Mouse (Mus musculus): ENCODE data around the gene Hspb7. TPM values are rescaled to one million over a fixed set of nuclear protein-coding genes. Genes with fewer than 3 reads are reported as not detected.
A peak's percentile ranks its signal among the peaks of the same experiment; 100 is the strongest.

The Hspb7 gene
- polyA plus RNA-seq, 1 experiment from 2014 or later: 0.41 TPM

DNA sequence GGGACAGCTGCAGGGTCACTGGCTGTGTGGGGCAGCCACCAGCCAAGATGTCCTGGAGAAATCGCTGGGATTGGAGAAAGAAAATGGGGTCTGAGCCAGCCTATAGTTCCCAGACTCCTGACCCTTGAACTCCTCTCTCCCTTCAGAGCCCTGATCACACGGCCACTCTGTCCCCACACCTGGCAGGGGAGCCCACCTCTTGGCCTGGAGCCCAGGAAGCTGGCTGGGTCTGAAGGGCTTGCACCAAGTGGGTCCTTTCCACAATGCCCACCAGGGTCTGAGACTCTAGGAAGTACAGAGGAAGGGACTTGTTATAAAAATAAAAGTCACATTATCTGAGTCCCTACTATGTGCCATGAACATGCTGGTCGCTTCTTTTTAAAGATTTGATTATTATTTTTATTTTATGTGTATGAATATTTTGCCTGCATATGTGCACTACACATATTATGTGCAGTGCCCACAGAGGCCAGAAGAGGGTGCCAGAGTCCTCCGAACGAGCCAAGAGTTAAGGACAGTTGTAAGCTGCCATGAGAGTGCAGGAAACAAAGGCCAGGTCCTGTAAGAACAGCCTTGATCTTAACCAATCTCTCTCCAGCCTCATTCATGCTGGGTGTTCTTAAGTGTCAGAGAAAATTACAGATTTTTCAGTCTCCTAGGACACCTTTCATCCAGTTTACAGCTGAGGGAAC, 33.3 kb upstream of the Hspb7 start:
- Histone ChIP-seq H3K27ac (no peak overlapping the region), H3K4me1 (replicated peaks; ENCODE audit: insufficient read depth, low read length) (peaks cover 5% of the 10 kb centered on the region; the same call in 1 of the 2 replicates), H3K9me3 (replicated peaks; ENCODE audit: low read length) (no peaks in the 10 kb centered on the region), H3K9ac (ENCODE audit: low read depth, low read length) (no peak overlapping the region), H3K4me2 (ENCODE audit: low read length) (no peak overlapping the region), H3K4me3 (replicated peaks; ENCODE audit: low read depth, low read length) (no peak overlapping the region), H3K36me3 (ENCODE audit: insufficient read depth, low read length) (no peaks in the 10 kb centered on the region), H3K27me3 (ENCODE audit: insufficient read depth, low read length) (0 out of 2 replicates have a peak, but pooled peaks cover 6% of the 10 kb centered on the region)
- 19% methylated on average over 5 of the region's 5 CpGs for WGBS
- ATAC-seq (replicated peaks; ENCODE audit: low FRiP score, low read depth): no peak
- peak; percentile 96 for TF ChIP-seq CTCF (IDR thresholded peaks at IDR 0.05; ENCODE audit: low read depth)
- peak; percentile 78 for DNase-seq (ENCODE audit: low spot score)

DNA sequence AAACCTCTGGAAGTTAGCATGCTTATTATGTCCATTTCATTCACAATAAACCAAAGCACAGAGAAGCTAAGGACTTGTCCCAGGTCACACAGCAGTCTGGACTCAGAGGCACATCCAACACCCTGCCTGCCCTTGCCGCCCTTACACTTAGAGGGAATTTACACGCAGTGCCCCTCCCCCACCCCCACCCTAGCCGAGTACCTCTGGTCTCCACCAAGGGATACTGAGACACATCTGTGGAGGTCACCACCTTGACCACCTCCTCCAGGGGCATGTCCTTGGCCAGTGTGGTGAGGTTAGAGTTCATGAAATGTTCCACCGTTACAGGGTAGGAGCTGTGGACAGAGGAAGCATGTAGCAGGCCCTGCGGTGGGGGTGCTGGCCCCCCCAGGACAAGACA, 32.6 kb upstream of the Hspb7 start:
- WGBS: 68% methylated on average over 5 of the region's 5 CpGs
- Histone ChIP-seq H3K4me2 (ENCODE audit: low read length) (no peak overlapping the region), H3K9ac (ENCODE audit: low read depth, low read length) (no peak overlapping the region)

DNA sequence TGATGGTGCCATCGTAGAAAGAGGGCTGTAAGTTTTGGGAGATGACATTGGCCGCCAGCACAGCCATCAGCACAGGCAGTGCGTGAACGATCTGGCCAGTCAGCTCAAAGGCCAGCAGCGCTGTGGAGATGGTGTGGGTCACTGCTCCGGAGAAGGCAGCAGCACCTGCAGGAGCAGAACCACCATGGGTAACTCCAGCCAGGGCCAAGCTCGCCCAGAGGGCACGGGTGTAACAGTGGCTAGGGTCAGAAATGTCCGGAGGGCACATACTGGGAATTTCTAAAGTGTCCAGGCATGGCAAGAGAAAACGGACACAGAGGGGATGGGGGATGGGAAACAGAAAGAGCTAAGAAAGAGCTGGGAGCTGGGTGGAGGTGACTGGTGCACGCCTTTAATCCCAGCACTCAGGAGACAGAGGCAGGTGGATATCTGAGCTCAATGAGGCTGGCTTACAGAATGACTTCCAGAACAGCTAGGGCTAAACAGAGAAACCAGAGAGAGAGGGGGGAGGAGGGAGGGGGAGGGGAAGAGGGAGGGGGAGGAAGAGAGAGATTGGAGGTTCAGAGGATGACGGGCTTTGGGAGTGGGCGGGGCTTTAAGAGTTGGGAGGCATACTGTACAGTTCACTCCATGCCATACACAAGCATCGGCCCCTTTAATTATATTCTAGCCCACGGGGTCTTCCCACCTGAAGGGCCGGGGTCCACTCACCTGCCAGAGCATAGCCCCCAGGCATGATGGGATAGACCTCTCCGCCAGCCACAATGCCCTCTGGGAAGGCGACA, 31.0 kb upstream of the Hspb7 start:
- H3K9ac ChIP-seq (ENCODE audit: low read depth, low read length): no peak overlapping the region
- H3K27me3 ChIP-seq (ENCODE audit: insufficient read depth, low read length): 0 out of 2 replicates have a peak, but pooled peaks cover 2% of the 10 kb centered on the region
- no peak overlapping the region for H3K4me2 ChIP-seq (ENCODE audit: low read length)
- no peak for TF ChIP-seq CTCF (IDR thresholded peaks at IDR 0.05; ENCODE audit: low read depth)
- no peaks in the 10 kb centered on the region for H3K4me1 ChIP-seq (replicated peaks; ENCODE audit: insufficient read depth, low read length)
- DNase-seq (ENCODE audit: low spot score) (no peak), ATAC-seq (replicated peaks; ENCODE audit: low FRiP score, low read depth) (no peak)
- no peak overlapping the region for H3K27ac ChIP-seq
- H3K9me3 ChIP-seq (replicated peaks; ENCODE audit: low read length): no peaks in the 10 kb centered on the region
- H3K4me3 ChIP-seq (replicated peaks; ENCODE audit: low read depth, low read length): no peak overlapping the region
- 67% methylated on average over 18 of the region's 18 CpGs for WGBS
- H3K36me3 ChIP-seq (ENCODE audit: insufficient read depth, low read length): no peaks in the 10 kb centered on the region

More for the DNA sequence above, 32.6 kb upstream of the Hspb7 start:
- Histone ChIP-seq H3K9me3 (replicated peaks; ENCODE audit: low read length) (no peaks in the 10 kb centered on the region), H3K36me3 (ENCODE audit: insufficient read depth, low read length) (no peaks in the 10 kb centered on the region), H3K27ac (no peak overlapping the region), H3K27me3 (ENCODE audit: insufficient read depth, low read length) (0 out of 2 replicates have a peak, but pooled peaks cover 6% of the 10 kb centered on the region), H3K4me3 (replicated peaks; ENCODE audit: low read depth, low read length) (no peak overlapping the region), H3K4me1 (replicated peaks; ENCODE audit: insufficient read depth, low read length) (no peaks in the 10 kb centered on the region)
- TF ChIP-seq CTCF (IDR thresholded peaks at IDR 0.05; ENCODE audit: low read depth): no peak
- DNase-seq (ENCODE audit: low spot score): no peak
- ATAC-seq (replicated peaks; ENCODE audit: low FRiP score, low read depth): peak; percentile 18; the same call in 1 of the 2 replicates

DNA sequence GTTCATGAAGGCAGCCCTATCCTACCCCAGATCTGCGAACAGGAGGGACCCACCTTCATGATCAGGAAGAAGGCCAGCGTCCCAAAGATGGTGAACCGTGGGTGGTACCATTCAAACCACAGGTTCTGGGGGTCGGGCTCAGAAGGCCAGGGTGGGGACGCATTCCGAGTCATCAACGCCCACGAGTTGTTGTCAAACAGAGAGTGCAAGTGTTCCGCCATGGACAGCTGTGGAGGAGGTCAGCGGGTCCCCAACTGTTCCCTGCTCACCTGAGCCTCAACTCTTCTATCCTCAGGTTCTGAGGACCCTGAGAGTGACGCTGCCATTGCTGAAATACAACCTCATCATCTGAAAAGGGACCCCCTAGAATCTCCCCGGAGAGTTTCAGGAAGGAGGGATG, 29.3 kb upstream of the Hspb7 start:
- no peak overlapping the region for H3K27ac ChIP-seq
- no peak for ATAC-seq (replicated peaks; ENCODE audit: low FRiP score, low read depth)
- H3K4me1 ChIP-seq (replicated peaks; ENCODE audit: insufficient read depth, low read length): 0 out of 2 replicates have a peak, but pooled peaks cover 4% of the 10 kb centered on the region
- H3K9ac ChIP-seq (ENCODE audit: low read depth, low read length): no peak overlapping the region
- no peak for TF ChIP-seq CTCF (IDR thresholded peaks at IDR 0.05; ENCODE audit: low read depth)
- H3K9me3 ChIP-seq (replicated peaks; ENCODE audit: low read length): no peaks in the 10 kb centered on the region
- DNase-seq (ENCODE audit: low spot score): no peak
- H3K36me3 ChIP-seq (ENCODE audit: insufficient read depth, low read length): no peaks in the 10 kb centered on the region
- no peaks in the 10 kb centered on the region for H3K27me3 ChIP-seq (ENCODE audit: insufficient read depth, low read length)
- H3K4me3 ChIP-seq (replicated peaks; ENCODE audit: low read depth, low read length): no peak overlapping the region
- WGBS: 77% methylated on average over 12 of the region's 12 CpGs
- H3K4me2 ChIP-seq (ENCODE audit: low read length): no peak overlapping the region

DNA sequence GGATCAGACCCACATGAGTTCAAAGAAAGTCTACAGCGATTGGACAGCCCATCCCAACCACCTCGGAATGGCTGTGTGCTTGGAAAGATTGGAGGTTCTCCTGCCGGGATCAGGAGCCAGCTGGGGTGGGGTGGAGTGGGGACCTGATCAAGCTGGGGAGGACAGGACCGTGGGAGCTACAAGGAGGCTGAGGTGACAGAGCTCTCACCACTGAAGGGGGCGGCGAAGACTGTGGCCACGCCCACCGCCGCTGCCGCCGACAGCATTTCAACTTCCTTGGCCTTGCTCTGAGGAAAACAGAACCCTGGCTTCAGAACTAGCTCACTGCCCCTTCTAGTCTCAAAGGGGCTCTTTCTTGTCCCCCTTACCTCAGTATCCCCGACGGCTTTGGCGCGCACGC, 25.8 kb upstream of the Hspb7 start:
- peak; percentile 41 for ATAC-seq (replicated peaks; ENCODE audit: low FRiP score, low read depth)
- H3K36me3 ChIP-seq (ENCODE audit: insufficient read depth, low read length): no peaks in the 10 kb centered on the region
- H3K27ac ChIP-seq: no peak overlapping the region
- DNase-seq (ENCODE audit: low spot score): peak; percentile 41
- TF ChIP-seq CTCF (IDR thresholded peaks at IDR 0.05; ENCODE audit: low read depth): no peak
- H3K4me3 ChIP-seq (replicated peaks; ENCODE audit: low read depth, low read length): no peak overlapping the region
- peak overlapping the region; percentile 37 for H3K4me2 ChIP-seq (ENCODE audit: low read length)
- 15% methylated on average over 16 of the region's 16 CpGs for WGBS
- H3K27me3 ChIP-seq (ENCODE audit: insufficient read depth, low read length): no peaks in the 10 kb centered on the region
- 0 out of 2 replicates have a peak overlapping the region, but pooled peaks have one; percentile 9 for H3K9ac ChIP-seq (ENCODE audit: low read depth, low read length)
- H3K9me3 ChIP-seq (replicated peaks; ENCODE audit: low read length): no peaks in the 10 kb centered on the region
- H3K4me1 ChIP-seq (replicated peaks; ENCODE audit: insufficient read depth, low read length): 0 out of 2 replicates have a peak, but pooled peaks cover 4% of the 10 kb centered on the region

DNA sequence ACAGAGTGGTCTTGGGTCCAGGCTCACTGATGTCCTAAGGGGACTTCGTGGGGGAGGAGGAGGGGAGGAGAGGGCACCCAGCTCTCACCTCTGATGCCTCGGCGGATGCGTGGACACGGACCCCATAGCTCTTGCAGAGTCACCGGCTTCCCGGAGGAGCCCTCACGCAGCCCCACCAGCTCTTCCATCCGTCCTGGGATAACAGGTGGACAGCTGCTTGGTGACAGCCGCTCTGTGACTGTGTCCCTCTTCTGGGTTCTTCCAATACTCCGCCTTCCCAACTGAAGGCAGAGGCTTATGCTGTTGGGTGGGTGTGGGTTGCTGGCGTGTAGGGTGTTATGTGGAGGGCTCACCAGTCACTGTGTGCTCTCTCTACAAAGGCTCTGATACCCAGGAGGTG, 22.7 kb upstream of the Hspb7 start:
- no peaks in the 10 kb centered on the region for H3K9me3 ChIP-seq (replicated peaks; ENCODE audit: low read length)
- H3K4me1 ChIP-seq (replicated peaks; ENCODE audit: insufficient read depth, low read length): 0 out of 2 replicates have a peak, but pooled peaks cover 4% of the 10 kb centered on the region
- H3K9ac ChIP-seq (ENCODE audit: low read depth, low read length): no peak overlapping the region
- no peaks in the 10 kb centered on the region for H3K27me3 ChIP-seq (ENCODE audit: insufficient read depth, low read length)
- DNase-seq (ENCODE audit: low spot score) (no peak), ATAC-seq (replicated peaks; ENCODE audit: low FRiP score, low read depth) (no peak)
- H3K36me3 ChIP-seq (ENCODE audit: insufficient read depth, low read length): no peaks in the 10 kb centered on the region
- H3K4me2 ChIP-seq (ENCODE audit: low read length): peak overlapping the region; percentile 19
- WGBS: 68% methylated on average over 12 of the region's 12 CpGs
- TF ChIP-seq CTCF (IDR thresholded peaks at IDR 0.05; ENCODE audit: low read depth): no peak
- H3K27ac ChIP-seq: no peak overlapping the region; the same call in 1 of the 2 replicates
- no peak overlapping the region for H3K4me3 ChIP-seq (replicated peaks; ENCODE audit: low read depth, low read length)
